Mouse (Mus musculus) myocyte (in vitro differentiated cells): ENCODE measurements around the gene Xcl1.

Source experiments
- POLR2A ChIP-seq: IDR thresholded peaks from one replicate; pipeline ENCODE4 v1.6.1; 2011; ENCODE audit warnings: low read depth, mild to moderate bottlenecking, control low read depth, moderate library complexity; ENCODE audit not compliant: insufficient read length
- REST ChIP-seq: IDR thresholded peaks from one replicate; pipeline ENCODE4 v1.6.1; 2011; ENCODE audit warnings: mild to moderate bottlenecking, control low read depth, moderate library complexity; ENCODE audit not compliant: insufficient read depth, insufficient read length

DNA sequence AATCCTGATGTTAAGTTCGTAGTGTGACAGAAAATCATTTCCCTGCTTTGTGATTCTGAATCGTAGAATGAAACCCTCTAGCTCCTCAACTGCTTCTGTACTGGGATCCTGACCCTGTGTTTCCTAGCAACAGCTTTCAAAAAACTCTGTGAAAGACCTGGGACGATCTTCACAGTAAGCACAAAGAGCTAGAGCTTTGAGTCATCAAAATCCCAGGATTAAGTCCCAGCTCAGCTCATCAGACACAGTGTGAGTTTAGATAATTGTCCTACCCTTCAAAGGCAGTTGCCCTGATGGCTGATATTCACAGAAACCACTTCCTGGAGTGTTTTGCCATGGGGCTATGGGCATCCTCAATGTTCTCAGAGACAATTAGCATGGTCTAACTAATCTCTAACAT, 38.5 kb upstream of the Xcl1 start:
- TF ChIP-seq POLR2A = no peak
- TF ChIP-seq REST = no peak
